Mouse (Mus musculus): ENCODE measurements around the gene Scn2b.

DNA sequence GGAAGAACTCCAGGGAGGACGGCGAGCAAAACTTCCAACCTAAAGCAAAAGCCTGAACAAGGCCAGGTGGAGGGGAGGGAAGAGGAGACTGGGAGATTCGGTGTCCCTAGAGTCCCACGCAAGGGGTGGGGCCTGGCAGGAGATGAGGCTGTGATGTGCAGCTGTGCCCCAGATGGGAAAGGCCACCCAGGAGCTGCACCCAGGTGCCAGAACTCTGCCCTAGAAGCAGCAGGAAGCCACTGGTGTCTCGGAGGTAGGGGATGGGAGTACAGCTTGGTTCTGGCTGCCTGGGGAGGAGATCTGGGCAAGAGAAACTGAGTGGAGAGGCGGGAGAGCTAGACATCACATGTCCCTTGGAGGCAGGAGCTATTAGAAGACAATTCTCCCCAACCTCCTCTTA lies 3.4 kb downstream of the Scn2b start:
- TF ChIP-seq CTCF (IDR thresholded peaks at IDR 0.05; ENCODE audit: low read depth, low read length) (no peak), POLR2A (IDR thresholded peaks at IDR 0.05; ENCODE audit: extremely low read depth, insufficient read depth, low read length) (no peak)
